Mouse (Mus musculus) layer of hippocampus, adult 2 months (tissue): Measurements from ENCODE around the gene Thsd4. TPM values are rescaled to one million over a fixed set of nuclear protein-coding genes. Genes with fewer than 3 reads are reported as not detected.

Experiments
- DNase-seq, 2 experiments: peaks; one replicate each; pipeline ENCODE4 v3.0.0; 2022; ENCODE audit warnings: low spot score in 2 of 2
- H3K27ac ChIP-seq: fragments of 200-600 bp; 2 replicates; pipeline ENCODE4 v1.8.1; 2022
- H3K4me3 ChIP-seq: fragments of 200-600 bp; 2 replicates; pipeline ENCODE4 v1.8.1; 2022; ENCODE audit warnings: mild to moderate bottlenecking
- CTCF ChIP-seq: fragments of 200-600 bp; conservative IDR thresholded peaks from 2 replicates; pipeline ENCODE4 v1.8.1; 2022; ENCODE audit warnings: antibody characterized with exemption, mild to moderate bottlenecking, moderate library complexity
- total RNA-seq, 2 experiments: library from RNA; stranded (reverse); gene quantifications; 2 replicates each; pipeline ENCODE4 v1.2.3; 2021

Gene Thsd4
- total RNA-seq, 2 experiments from 2014 or later: 18.9 to 20.9 TPM

- no peak for DNase-seq
- H3K27ac ChIP-seq: no peak overlapping the region
- no peak overlapping the region for H3K4me3 ChIP-seq
- no peak for TF ChIP-seq CTCF
Measured at GRCm38 (mm10) chr9:60271940-60272339, 249.9 kb downstream of the Thsd4 start.

GRCm38 (mm10) chr9:60269807-60270206 lies 252.0 kb downstream of the Thsd4 start:
- H3K4me3 ChIP-seq: no peak overlapping the region
- TF ChIP-seq CTCF: no peak
- no peak overlapping the region for H3K27ac ChIP-seq
- no peak for DNase-seq

GRCm38 (mm10) chr9:60267273-60267626 lies 254.6 kb downstream of the Thsd4 start:
- no peak overlapping the region for H3K27ac ChIP-seq
- H3K4me3 ChIP-seq: no peak overlapping the region
- no peak for DNase-seq
- no peak for TF ChIP-seq CTCF

GRCm38 (mm10) chr9:60266583-60267272 lies 255.1 kb downstream of the Thsd4 start:
- H3K27ac ChIP-seq: no peak overlapping the region
- H3K4me3 ChIP-seq: no peak overlapping the region
- DNase-seq: no peak
- no peak for TF ChIP-seq CTCF

GRCm38 (mm10) chr9:60264586-60265325 lies 257.1 kb downstream of the Thsd4 start:
- no peak overlapping the region for H3K4me3 ChIP-seq
- DNase-seq: no peak
- TF ChIP-seq CTCF: no peak
- H3K27ac ChIP-seq: no peak overlapping the region

- no peak for TF ChIP-seq CTCF
- no peak for DNase-seq
- no peak overlapping the region for H3K4me3 ChIP-seq
- H3K27ac ChIP-seq: no peak overlapping the region
Measured at GRCm38 (mm10) chr9:60262515-60263140, 259.2 kb downstream of the Thsd4 start.

GRCm38 (mm10) chr9:60259626-60260025 lies 262.2 kb downstream of the Thsd4 start:
- TF ChIP-seq CTCF: no peak
- DNase-seq: no peak
- H3K4me3 ChIP-seq: no peak overlapping the region
- no peak overlapping the region for H3K27ac ChIP-seq

- Histone ChIP-seq H3K4me3 (no peak overlapping the region), H3K27ac (no peak overlapping the region)
- DNase-seq: no peak
- TF ChIP-seq CTCF: peak; percentile 76
Measured at GRCm38 (mm10) chr9:60251765-60252164, 270.1 kb downstream of the Thsd4 start.

- H3K4me3 ChIP-seq: no peak overlapping the region
- no peak overlapping the region for H3K27ac ChIP-seq
- DNase-seq: no peak
- TF ChIP-seq CTCF: no peak
Measured at GRCm38 (mm10) chr9:60250403-60250802, 271.4 kb downstream of the Thsd4 start.

- Histone ChIP-seq H3K27ac (no peak overlapping the region), H3K4me3 (no peak overlapping the region)
- no peak for TF ChIP-seq CTCF
- DNase-seq: no peak
Measured at GRCm38 (mm10) chr9:60247998-60248397, 273.8 kb downstream of the Thsd4 start.

GRCm38 (mm10) chr9:60244943-60245342 lies 276.9 kb downstream of the Thsd4 start:
- TF ChIP-seq CTCF: peak; percentile 93
- peak; percentile 43 to 80 for DNase-seq
- Histone ChIP-seq H3K4me3 (no peak overlapping the region), H3K27ac (no peak overlapping the region)

- Histone ChIP-seq H3K27ac (no peak overlapping the region), H3K4me3 (no peak overlapping the region)
- DNase-seq: no peak
- TF ChIP-seq CTCF: peak; percentile 94
Measured at GRCm38 (mm10) chr9:60243503-60243902, 278.3 kb downstream of the Thsd4 start.

GRCm38 (mm10) chr9:60237667-60238066 lies 284.2 kb downstream of the Thsd4 start:
- Histone ChIP-seq H3K4me3 (no peak overlapping the region), H3K27ac (no peak overlapping the region)
- TF ChIP-seq CTCF: peak; percentile 97
- peak; percentile 19 to 68 for DNase-seq

- DNase-seq: no peak
- Histone ChIP-seq H3K27ac (no peak overlapping the region), H3K4me3 (no peak overlapping the region)
- no peak for TF ChIP-seq CTCF
Measured at GRCm38 (mm10) chr9:60236155-60236554, 285.7 kb downstream of the Thsd4 start.
